Mouse (Mus musculus) hindbrain, embryonic 16.5 days (tissue): Measurements from ENCODE around the gene Prickle1. TPM values are rescaled to one million over a fixed set of nuclear protein-coding genes. Genes with fewer than 3 reads are reported as not detected.
A peak's percentile ranks its signal among the peaks of the same experiment; 100 is the strongest.

ENCODE experiments used
- ATAC-seq: fragments of 200-750 bp; cut with Nextera tagmentation; 2 replicates; pipeline ENCODE4 v1.8.0; 2017; ENCODE audit warnings: moderate TSS enrichment, moderate library complexity
- H3K27ac ChIP-seq: fragments of 300-500 bp; sonication (generic); 2 replicates; pipeline ENCODE4 v1.5.1; 2014; ENCODE audit warnings: low read depth, mild to moderate bottlenecking, control low read depth, low read length, moderate library complexity
- H3K27me3 ChIP-seq: fragments of 300-500 bp; sonication (generic); replicated peaks from 2 replicates; pipeline ENCODE4 v1.6.1; 2014; ENCODE audit warnings: low read length; ENCODE audit not compliant: control insufficient read depth, insufficient read depth
- H3K36me3 ChIP-seq: fragments of 300-500 bp; sonication (generic); 2 replicates; pipeline ENCODE4 v1.6.1; 2014; ENCODE audit warnings: mild to moderate bottlenecking, low read length, moderate library complexity, mixed read lengths; ENCODE audit not compliant: control insufficient read depth, insufficient read depth
- H3K4me1 ChIP-seq: fragments of 300-500 bp; sonication (generic); 2 replicates; pipeline ENCODE4 v1.6.1; 2014; ENCODE audit warnings: low read depth, low read length; ENCODE audit not compliant: control insufficient read depth, insufficient read depth
- H3K4me2 ChIP-seq: fragments of 300-500 bp; sonication (generic); 2 replicates; pipeline ENCODE4 v1.6.1; 2014; ENCODE audit warnings: mild to moderate bottlenecking, low read length, control low read depth, moderate library complexity
- H3K4me3 ChIP-seq: fragments of 300-500 bp; sonication (generic); 2 replicates; pipeline ENCODE4 v1.5.1; 2014; ENCODE audit warnings: mild to moderate bottlenecking, low read length, control low read depth, moderate library complexity
- H3K9ac ChIP-seq: fragments of 300-500 bp; sonication (generic); 2 replicates; pipeline ENCODE4 v1.6.1; 2014; ENCODE audit warnings: low read depth, mild to moderate bottlenecking, control low read depth, low read length, moderate library complexity
- H3K9me3 ChIP-seq: fragments of 300-500 bp; sonication (generic); 2 replicates; pipeline ENCODE4 v1.6.1; 2014; ENCODE audit warnings: mild to moderate bottlenecking, low read length, moderate library complexity; ENCODE audit not compliant: control insufficient read depth
- WGBS: fragments of 180-500 bp; shearing (Covaris S2); extraction: QIAGEN DNeasy Blood & Tissue Kit; methylation state at CpG from one replicate; pipeline ENCODE4 v1.1.7; 2014; 5-methylcytosine and 5-hydroxymethylcytosine counted together
- polyA plus RNA-seq: library from polyadenylated mRNA; unstranded; fragments of >200 nt; fragmentation: Nextera tagmentation; extraction: Ambion mirVana; gene quantifications from 2 replicates; pipeline ENCODE4 v1.2.1, GENCODE M21; 2015

Gene Prickle1
- polyA plus RNA-seq = 20.1 and 21.6 TPM in 2 replicates

DNA sequence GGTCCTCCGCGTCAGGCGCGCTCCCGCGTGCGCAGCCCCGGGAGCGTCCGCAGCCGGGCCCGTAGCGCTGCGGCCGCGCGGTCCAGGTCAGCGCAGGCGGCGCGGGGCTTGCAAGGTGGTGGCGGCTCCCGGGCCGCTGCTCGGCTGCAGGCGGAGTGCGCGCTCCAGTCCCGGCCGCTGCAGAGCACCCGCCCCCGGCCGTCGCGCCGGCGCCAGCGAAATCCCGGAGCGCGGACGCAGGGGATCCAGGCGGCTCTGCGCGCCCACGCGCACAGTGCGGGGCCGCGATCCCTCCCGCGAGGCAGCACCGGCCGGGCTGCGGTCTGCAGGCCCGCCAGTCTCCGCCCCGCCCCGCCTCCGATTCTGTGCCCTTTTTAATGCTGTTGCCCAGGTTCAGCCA lies at the start of gene Prickle1:
Prickle1 (minus strand) TSS at position 146 of the 400 bp plus-strand sequence.
- peaks cover 16% of the 10 kb centered on the region for H3K4me1 ChIP-seq
- WGBS = under 1% methylated on average over 43 of the region's 60 CpGs
- no peaks in the 10 kb centered on the region for H3K9me3 ChIP-seq
- H3K4me2 ChIP-seq = peak within 1 kb of the TSS; percentile 91
- H3K27me3 ChIP-seq = no peaks in the 10 kb centered on the region
- H3K9ac ChIP-seq = peak within 1 kb of the TSS; percentile 94
- H3K36me3 ChIP-seq = no peaks in the 10 kb centered on the region
- peak within 1 kb of the TSS; percentile 89 for H3K4me3 ChIP-seq
- ATAC-seq = peak; percentile 97
- H3K27ac ChIP-seq = peak within 1 kb of the TSS; percentile 88

DNA sequence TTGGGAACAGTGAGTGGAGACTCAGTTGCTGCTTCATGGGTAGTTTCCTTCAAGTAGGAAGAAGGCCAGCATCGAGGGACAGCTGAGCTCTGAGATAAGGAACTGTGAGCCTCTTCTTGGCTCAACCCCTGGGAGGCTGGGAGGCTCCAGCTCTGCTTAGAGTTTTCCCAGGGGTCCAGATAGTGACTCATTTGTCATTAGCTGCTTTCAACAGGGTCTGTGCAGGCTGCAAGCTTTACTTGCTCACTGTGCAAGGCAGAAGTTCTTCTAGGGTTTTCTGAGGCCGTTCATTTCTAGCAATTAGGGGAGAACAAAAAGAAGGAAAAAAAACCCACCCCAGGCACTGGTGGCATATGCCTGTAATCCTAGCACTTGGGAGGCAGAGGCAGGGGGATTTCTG lies 44.5 kb upstream of the Prickle1 start:
- no peaks in the 10 kb centered on the region for H3K36me3 ChIP-seq
- no peaks in the 10 kb centered on the region for H3K9me3 ChIP-seq
- no peak overlapping the region for H3K27ac ChIP-seq
- 83% methylated on average over 2 of the region's 2 CpGs for WGBS
- ATAC-seq = no peak
- no peak overlapping the region for H3K4me3 ChIP-seq
- no peak overlapping the region for H3K4me2 ChIP-seq
- H3K4me1 ChIP-seq = no peaks in the 10 kb centered on the region
- no peaks in the 10 kb centered on the region for H3K27me3 ChIP-seq
- no peak overlapping the region for H3K9ac ChIP-seq

DNA sequence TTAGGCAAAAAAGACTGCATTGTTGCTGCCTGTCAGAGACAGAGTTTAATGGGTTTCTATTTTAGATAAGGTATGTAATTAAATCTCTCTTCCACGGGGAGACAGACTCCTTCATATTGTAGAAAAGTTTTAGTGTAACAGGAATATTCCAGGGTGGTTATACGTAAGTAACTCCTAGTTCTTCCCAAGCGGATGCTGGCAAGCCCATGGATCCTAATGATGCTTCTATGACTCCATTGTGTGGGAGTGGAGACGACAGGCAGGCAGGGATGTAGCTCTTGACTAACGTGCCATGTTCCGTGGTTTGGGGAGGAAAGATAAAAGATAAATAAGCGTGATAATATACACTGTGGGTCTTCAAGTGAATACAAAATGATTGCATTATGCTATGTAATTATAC lies 41.3 kb upstream of the Prickle1 start:
- whole genome bisulfite sequencing = 82% methylated on average over 7 of the region's 7 CpGs
- Histone ChIP-seq H3K4me3 (no peak overlapping the region), H3K27ac (no peak overlapping the region), H3K9me3 (no peaks in the 10 kb centered on the region), H3K4me1 (no peaks in the 10 kb centered on the region), H3K9ac (no peak overlapping the region), H3K27me3 (no peaks in the 10 kb centered on the region), H3K4me2 (no peak overlapping the region), H3K36me3 (no peaks in the 10 kb centered on the region)
- no peak for ATAC-seq

DNA sequence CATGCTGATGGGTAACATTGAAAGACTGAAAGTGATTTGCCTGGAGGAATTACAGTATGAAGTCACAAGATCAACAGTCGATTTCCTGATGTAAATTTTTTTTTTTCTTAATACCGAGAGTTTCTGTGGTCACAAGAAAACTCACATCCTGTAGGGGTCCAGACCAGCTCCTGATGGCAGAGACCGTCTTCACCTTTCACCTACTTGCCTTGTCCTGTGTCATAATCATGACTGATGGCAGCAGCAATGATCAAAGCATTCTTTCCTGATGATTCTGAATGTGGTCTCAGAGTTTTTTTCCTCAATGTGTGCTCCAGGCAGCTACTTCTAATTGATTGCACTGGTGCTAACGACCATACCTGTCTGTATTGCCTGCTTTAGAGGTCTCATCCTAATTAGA lies 39.9 kb upstream of the Prickle1 start:
- Histone ChIP-seq H3K4me1 (no peaks in the 10 kb centered on the region), H3K9ac (no peak overlapping the region), H3K27me3 (no peaks in the 10 kb centered on the region), H3K9me3 (no peaks in the 10 kb centered on the region), H3K4me3 (no peak overlapping the region), H3K4me2 (no peak overlapping the region), H3K36me3 (no peaks in the 10 kb centered on the region), H3K27ac (no peak overlapping the region)
- 67% methylated on average over 4 of the region's 4 CpGs for WGBS
- no peak for ATAC-seq

DNA sequence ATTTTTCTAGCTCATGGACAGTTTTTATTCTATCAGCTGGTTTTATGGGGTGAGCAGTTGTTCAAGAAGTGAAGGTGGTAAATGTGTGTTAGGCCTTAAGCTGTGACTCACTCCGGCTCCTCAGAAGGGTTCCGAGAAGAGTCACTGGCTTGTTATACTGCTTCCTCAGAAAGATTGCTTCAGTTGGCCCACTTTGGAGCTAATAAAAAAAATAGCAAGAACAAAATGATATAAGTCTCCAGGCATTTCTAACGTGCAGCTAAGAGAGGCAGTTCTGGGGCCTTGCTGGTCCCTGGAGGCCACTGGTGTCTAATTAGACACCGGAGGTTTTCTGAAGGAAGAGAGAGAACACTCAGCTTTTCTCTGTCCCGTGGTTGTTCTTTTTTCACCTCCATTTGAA lies 38.8 kb upstream of the Prickle1 start:
- Histone ChIP-seq H3K9me3 (no peaks in the 10 kb centered on the region), H3K27me3 (no peaks in the 10 kb centered on the region), H3K36me3 (no peaks in the 10 kb centered on the region), H3K4me1 (no peaks in the 10 kb centered on the region), H3K9ac (no peak overlapping the region), H3K4me3 (no peak overlapping the region), H3K27ac (no peak overlapping the region), H3K4me2 (no peak overlapping the region)
- no peak for ATAC-seq
- WGBS = 73% methylated on average over 5 of the region's 5 CpGs

DNA sequence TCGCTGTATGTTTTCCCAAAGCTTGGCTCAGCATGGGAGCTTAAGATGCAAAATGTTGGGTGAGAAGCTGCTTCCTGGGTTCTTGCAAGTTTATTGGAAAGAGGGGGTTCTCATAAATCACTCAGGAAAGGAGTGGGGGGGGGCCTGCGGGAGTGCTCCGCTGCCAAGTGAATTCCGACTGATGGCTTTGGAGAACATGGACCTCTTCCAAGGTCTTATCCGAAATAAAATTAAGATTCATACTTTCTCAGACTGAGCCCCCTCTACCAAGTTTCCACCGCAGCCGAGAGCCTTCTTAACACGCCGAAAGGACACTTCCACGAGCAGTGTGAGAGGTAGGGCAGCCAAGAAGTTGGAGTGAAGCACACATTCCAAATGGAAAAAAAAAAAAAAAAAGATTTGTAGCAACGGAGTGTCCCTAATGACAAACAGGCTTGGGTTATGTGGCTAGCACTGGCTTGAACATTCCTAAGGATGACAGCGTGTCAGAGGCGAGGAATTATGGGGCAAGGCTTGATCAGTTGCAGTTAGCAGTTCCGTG lies 34.4 kb upstream of the Prickle1 start:
- no peak overlapping the region for H3K27ac ChIP-seq
- no peaks in the 10 kb centered on the region for H3K27me3 ChIP-seq
- WGBS = 85% methylated on average over 14 of the region's 14 CpGs
- no peaks in the 10 kb centered on the region for H3K4me1 ChIP-seq
- no peak overlapping the region for H3K4me3 ChIP-seq
- H3K36me3 ChIP-seq = no peaks in the 10 kb centered on the region
- H3K9me3 ChIP-seq = no peaks in the 10 kb centered on the region
- H3K4me2 ChIP-seq = no peak overlapping the region
- H3K9ac ChIP-seq = no peak overlapping the region
- ATAC-seq = no peak

DNA sequence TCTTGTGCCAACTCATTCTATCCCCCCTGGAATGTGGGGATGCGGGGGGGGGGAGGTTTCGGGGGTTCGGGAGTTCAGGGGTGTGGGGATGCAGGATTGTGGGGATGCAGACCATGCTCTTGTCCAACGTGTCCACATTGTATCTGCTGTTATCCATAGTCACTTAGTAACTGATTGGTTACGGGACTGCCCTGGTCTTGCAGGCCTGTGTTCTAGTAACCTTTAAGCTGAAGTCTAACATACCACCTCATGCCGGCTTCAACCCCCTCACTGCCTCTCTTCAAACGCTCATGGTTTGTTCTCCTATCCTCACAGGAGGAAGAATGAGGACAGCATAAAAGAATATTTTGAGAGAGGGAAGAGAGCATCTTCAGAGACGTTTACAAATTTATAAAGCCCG lies 33.5 kb upstream of the Prickle1 start:
- WGBS = 89% methylated on average over 9 of the region's 9 CpGs

DNA sequence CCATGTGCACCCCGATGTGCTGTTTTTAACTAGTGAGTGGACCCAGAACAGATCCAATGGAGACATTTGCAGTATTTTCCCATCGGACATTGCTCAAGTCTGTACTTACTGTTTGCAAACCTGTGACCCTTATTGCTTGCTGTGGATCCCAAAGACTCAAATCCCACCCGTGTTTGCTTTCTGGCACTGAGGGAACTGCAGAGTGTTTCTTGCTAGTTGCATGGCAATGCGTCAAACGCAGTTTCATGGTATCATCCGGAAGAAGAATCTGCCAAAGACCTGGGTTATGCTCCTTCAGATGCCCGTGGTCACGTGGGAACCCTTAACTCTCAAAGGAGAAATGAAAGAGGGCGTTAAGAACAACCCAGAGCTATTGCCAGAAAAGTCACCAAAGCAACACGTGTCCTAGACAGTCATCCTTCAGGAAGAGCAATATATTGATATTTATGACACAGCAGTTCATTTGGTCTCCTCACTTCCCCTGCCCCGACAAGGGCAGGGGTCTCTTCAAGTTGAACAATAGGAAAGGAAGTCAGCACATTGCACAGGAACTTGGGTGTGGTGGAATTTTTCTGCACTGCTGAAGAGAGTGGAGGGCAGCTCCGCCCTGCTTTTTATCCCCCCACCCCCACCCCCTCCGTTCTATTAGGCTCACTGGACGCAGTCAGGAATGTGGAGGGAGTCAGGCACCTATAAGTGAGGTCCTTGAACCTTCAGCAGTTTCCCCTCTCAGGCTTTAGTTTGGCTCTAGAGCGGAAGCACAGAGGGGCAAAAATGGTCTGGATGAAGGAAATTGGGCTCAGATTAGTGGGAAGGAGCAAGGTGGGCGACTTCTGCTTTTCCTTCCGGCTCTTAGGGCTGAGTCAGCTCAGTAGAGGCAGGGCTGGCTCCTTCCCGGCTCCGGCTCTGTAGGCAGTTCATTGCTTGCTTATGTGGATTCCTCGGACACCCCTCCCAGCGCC lies 32.4 kb upstream of the Prickle1 start:
- no peak overlapping the region for H3K4me3 ChIP-seq
- H3K36me3 ChIP-seq = no peaks in the 10 kb centered on the region
- H3K4me1 ChIP-seq = no peaks in the 10 kb centered on the region
- no peaks in the 10 kb centered on the region for H3K27me3 ChIP-seq
- H3K27ac ChIP-seq = no peak overlapping the region
- no peaks in the 10 kb centered on the region for H3K9me3 ChIP-seq
- H3K4me2 ChIP-seq = no peak overlapping the region
- no peak overlapping the region for H3K9ac ChIP-seq
- no peak for ATAC-seq
- 81% methylated on average over 21 of the region's 21 CpGs for WGBS

More for the DNA sequence above, 33.5 kb upstream of the Prickle1 start:
- Histone ChIP-seq H3K27ac (no peak overlapping the region), H3K36me3 (no peaks in the 10 kb centered on the region), H3K4me1 (no peaks in the 10 kb centered on the region), H3K9ac (no peak overlapping the region), H3K4me3 (no peak overlapping the region), H3K27me3 (no peaks in the 10 kb centered on the region), H3K9me3 (no peaks in the 10 kb centered on the region), H3K4me2 (no peak overlapping the region)
- no peak for ATAC-seq

DNA sequence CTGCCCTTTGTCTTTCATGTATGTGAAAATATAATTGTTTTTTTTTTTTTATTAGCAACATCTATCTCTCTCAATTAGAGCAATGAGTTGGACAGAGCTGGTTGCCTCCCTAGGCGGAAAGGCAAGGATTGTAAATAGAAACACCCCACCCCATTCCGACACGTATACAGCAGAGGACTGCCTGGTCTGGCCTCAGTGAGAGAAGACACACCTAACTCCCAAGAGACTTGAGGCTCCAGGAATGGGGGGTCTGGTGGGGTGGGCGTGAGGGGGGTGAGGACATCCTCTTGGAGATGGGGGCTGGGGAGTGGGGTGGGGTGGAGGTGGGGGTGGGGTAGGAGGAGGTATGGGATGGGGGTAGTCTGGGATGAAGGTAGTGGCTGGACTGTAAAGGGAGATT lies 23.9 kb upstream of the Prickle1 start:
- ATAC-seq = no peak
- Histone ChIP-seq H3K27me3 (no peaks in the 10 kb centered on the region), H3K4me1 (no peaks in the 10 kb centered on the region), H3K27ac (no peak overlapping the region), H3K36me3 (no peaks in the 10 kb centered on the region), H3K9me3 (no peaks in the 10 kb centered on the region), H3K4me2 (no peak overlapping the region), H3K9ac (no peak overlapping the region), H3K4me3 (no peak overlapping the region)
- WGBS = 87% methylated on average over 4 of the region's 4 CpGs
